Mouse (Mus musculus) lung, postnatal 0 days (tissue): ENCODE measurements around the gene Otud7b.

Experiments
- CTCF ChIP-seq: IDR thresholded peaks from 2 replicates; pipeline ENCODE4 v1.5.1; 2016; ENCODE audit warnings: antibody characterized with exemption, mild to moderate bottlenecking
- EP300 ChIP-seq: IDR thresholded peaks from 2 replicates; pipeline ENCODE4 v1.6.1; 2016; ENCODE audit warnings: antibody characterized with exemption, mild to moderate bottlenecking, control low read depth

DNA sequence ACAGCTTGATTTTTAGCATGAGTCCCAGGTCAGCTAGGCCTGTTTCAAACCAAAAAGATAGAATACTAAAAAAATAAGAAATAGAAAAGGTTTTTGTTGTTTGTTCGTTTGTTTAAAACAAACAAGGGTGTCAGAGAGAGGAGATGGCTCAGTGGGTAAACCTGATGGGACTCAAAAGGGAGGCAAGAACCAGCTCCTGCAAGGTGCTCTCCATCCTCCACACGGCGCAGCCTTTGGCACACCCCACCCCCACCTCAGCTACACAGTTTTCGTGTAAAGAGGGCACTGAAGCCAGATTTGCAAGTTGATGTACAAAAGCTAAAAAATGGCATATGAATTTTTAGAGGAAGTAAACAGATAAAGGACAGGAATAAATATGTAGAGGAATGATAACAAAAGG lies 48.3 kb upstream of the Otud7b start:
- TF ChIP-seq EP300 (no peak), CTCF (no peak)
